Mouse (Mus musculus) telencephalon, adult 2 months (tissue): ENCODE results near the gene Trp53i13.
"Not testable (repeated sequence)": the region's sequence is repeated elsewhere in the genome, so short reads cannot be mapped to it uniquely, and the experiment has no call there.

Experiments
- DNase-seq: peaks from one replicate; pipeline ENCODE4 v3.0.0-alpha.2; 2011; ENCODE audit warnings: low read depth, low spot score

The Trp53i13 gene

DNA sequence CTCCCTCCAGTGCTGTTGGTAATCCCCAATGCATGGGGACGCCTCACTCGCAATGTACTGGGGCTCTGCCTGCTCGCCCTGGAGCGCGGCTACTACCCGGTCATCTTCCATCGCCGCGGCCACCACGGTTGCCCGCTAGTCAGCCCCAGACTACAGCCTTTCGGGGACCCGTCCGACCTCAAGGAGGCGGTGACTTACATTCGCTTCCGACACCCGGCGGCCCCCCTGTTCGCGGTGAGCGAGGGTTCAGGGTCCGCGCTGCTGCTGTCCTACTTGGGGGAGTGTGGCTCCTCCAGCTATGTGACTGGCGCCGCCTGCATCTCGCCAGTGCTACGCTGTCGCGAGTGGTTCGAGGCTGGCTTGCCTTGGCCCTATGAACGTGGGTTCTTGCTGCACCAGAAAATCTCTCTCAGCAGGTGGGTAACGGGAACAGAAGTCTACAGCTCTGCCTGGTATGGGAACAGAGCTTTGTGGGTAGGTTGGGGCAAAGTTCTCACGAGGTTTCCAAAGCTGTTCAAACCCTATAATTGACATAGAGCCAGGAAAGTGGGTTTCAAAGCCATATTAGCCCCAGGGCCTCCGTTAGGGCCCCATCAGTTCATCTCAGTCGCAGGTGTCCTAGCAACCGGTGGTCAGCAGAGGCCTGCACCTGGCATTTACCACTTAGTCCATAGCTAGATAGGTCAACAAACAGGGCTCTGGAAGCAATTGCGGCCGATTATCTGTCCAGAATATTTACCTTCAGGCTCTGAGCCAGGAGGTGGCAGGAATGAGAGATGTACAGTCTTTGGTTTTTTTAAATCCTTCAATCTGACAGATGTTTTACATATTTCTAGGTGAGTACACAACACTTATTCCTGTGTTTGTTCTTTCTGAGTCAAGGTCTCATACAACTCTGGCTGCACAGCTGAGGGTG, at the start of gene Trp53i13:
Gene Trp53i13 (minus strand): TSS at position 344 of the 916 bp plus-strand sequence.
- no peak for DNase-seq

DNA sequence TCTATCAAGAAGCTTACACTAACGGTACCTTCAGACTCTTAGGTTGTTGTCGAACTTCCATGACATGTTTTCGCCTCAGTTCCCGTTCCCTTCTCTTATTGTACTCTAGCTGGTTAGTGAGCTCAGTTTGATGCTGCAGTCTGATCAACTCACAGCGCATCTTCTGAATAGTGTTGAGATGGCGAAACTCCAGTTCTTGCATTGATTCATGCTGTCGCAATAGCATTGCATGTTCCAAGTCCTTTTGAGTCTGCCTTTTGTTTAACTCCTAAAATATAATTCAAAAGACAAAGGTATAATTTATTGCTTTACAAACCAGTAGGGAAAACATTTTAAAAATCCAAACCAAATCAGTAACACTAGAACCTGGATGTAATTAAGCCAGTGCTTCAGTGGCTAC, 29.5 kb upstream of the Trp53i13 start:
- DNase-seq = no peak

DNA sequence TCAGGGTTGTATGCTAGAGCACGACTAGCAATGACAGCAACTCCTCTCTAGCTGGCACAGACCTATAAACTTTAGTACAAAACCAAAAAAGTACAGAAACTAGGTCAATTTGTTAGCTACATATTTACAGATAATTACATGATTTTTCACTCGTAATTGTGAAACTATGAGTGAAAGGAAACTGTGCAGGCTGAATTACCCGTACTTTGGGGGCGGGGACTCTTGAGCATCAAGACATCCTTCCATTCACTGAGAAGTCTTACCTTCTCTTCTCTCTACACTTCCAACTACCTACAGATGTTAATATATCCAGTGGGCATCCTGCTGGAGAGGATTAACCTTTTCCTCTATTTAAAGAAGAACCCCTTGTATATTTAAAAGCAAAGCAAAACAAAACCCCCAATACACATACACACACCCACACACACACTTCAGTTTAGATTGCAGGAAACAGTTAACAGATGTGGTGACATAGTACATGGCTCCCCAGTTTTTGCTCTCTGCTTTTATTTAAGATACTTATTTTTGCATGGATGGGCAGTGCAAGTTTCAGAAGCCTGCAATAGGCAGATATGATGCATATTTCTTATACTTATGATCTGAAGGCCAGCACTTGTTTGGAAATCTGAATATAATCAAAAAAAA, 16.5 kb upstream of the Trp53i13 start:
- DNase-seq = no peak

DNA sequence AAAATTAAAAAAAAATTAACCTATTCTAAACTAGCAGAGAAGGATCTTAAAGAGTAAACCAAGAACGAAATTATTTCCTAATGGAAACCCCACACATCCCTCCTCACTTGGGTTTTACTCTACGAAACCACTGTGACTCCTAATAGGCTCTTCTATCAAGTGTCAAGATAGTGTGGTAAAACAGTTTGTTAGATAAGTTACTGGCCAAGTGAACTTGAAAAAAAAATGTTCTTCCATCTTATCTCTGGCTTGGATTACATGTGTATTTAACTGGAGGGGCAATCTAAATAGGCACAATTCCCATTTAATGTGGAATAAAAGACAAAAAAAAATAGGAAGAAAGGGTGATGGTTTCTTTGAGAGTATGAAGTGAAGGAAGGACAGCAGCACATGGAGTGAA, 15.1 kb upstream of the Trp53i13 start:
- DNase-seq = no peak

DNA sequence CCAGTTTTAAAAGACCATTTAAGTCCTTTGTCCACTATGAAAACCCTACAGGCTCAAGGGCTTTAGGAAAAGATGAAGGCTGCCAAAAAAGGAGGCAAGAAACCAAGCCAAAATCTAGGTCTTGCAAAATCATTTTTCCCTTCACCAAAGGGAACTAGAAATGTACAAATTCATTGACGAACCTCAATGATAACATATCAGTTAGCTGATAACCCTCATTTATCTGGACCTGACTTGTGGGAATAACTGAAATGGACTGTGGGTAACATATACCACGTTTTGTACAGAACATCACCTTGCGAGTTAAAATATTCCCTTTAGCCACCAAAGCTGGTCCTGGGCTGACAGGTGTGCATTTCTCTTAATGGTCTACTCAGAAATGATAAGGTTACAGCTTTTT, 13.9 kb upstream of the Trp53i13 start:
- DNase-seq = no peak

DNA sequence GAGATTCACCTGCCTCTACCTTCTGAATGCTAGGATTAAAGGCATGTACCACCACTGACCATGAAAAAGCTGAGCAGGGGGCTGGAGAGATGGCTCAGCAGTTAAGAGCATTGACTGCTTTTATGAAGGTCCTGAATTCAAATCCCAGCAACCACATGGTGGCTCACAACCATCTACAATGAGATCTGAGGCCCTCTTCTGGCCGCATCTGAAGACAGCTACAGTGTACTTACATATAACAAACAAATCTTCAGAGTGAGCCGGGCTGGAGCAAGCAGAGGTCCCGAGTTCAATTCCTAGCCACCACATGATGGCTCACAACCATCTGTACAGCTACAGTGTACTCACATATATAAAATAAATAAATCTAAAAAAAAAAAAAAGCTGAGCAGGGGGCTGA, 12.6 kb upstream of the Trp53i13 start:
- not testable (repeated sequence) for DNase-seq

DNA sequence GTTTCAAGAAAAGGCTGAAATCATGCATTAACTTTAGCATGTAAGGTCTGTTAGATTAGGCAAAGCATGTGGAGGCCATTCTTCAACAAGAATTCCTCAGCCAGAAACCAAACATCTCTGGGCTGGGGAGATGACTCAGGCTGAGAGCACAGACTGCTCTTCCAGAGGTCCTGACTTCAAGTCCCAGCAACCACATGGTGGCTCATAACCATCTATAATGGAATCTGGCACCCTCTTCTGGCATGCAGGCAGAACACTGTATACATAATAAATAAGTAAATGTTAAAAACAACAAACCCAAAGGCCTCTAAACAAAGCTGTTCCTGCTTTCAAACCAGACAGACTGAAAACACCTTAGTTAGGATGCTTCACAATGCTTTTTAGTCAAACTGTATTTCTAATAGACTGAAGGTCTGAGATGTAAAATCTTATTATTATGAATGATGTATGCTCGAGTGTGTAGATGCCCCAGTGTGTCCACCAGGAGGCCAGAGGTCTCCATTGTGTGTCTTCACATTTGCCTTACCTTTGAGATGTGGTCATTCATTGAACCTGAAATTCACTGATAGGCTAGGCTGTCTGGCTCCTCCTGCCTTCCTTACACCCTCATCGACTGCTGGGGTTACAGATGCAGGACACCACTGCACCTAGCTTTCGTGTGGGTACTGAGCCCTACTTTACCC, 10.2 kb upstream of the Trp53i13 start:
- DNase-seq = no peak

DNA sequence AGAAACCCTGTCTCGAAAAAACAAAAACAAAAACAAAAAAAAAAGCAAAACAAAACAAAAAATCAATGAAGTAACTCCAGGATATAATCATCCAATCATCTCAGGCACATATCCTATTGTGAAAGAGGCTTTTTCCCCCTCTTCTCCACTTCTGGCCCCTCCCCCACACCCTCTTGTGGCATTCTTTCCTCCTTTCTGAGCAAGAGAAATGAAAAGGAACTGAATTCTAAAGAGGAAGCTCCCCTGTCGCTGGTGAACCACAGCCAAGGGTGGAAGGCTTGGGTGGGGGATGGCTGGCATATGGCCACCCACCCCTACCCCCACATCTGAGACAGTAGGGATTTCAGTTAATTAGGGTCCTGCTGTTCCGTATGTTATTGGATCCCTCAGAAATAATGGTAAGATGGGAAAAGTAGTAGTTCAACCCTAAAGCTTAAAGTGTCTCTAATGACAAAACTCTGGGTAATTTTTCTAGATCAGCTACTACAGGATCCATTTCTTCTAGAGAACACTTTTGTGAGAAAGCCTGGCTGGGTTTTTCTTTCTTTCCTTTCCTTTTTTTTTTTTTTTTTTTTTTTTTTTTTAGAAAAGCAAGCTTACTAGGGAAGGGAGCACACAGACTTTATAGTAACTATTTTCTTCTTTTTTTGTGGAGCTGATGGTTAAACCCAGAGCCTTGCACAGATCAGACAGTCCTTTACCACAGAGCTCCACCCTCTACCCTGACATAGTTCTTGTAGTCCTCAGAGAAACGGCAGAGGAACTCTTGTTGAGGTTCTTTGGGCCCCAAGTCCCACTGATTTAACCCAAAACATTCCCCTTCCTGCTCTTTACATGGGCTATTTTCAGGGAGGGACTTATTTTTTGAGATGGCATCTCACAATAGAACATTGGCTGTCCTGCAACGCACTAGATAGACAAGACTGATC, 5.1 kb upstream of the Trp53i13 start:
- no peak for DNase-seq

DNA sequence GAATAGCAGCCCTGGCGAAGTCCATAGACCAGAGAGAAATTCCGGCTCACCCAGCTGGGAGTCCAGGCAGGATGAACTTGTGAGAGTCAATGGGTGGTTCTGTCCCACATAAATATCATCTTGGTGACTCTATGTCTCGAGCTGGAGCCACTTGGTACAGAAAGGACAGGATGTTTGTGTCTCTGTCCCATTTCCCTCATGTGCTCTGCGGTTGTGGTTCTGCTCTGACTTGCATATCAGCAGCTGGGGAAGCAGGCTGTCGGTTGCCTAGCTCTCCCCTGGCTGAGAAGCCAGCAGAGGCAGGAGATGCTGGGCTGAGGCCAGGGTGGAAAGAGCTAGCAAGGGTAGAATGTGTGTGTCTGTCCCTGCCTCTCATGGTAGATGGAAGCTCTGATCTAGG, 3.3 kb upstream of the Trp53i13 start, which contains the start of gene Gm10392:
Gene Gm10392 (minus strand): TSS at position 156 of the 400 bp plus-strand sequence.
- DNase-seq = no peak

DNA sequence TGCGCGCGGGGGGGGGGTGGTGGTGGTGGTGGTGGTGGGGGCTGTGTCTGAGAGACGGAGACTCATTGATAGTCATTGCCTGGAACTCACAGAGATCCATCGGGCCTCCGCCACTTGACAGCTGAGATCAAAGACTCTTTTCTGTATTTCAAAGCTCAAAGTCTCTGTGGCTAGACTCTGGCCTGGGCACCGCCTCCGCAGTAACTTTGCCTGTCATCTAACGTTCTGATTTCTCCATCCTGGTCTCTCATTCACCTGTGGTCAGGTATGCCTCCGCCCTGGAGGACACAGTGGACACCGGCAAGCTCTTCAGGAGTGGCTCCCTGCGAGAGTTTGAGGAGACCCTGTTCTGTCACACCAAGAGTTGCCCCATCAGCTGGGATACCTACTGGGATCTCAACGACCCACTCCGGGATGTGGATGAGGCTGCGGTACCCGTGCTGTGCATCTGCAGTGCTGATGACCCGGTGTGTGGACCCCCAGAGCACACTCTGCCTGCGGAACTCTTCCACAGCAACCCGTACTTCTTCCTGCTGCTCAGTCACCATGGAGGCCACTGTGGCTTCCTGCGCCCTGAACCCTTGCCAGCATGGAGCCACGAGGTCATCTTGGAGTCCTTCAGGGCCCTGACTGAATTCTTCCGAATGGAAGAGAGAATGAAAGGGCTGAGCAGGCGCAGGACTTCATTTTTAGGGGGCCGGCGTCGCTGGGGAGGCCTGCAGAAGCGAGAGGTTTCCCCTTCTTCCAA, 2.4 kb upstream of the Trp53i13 start:
- DNase-seq = no peak

DNA sequence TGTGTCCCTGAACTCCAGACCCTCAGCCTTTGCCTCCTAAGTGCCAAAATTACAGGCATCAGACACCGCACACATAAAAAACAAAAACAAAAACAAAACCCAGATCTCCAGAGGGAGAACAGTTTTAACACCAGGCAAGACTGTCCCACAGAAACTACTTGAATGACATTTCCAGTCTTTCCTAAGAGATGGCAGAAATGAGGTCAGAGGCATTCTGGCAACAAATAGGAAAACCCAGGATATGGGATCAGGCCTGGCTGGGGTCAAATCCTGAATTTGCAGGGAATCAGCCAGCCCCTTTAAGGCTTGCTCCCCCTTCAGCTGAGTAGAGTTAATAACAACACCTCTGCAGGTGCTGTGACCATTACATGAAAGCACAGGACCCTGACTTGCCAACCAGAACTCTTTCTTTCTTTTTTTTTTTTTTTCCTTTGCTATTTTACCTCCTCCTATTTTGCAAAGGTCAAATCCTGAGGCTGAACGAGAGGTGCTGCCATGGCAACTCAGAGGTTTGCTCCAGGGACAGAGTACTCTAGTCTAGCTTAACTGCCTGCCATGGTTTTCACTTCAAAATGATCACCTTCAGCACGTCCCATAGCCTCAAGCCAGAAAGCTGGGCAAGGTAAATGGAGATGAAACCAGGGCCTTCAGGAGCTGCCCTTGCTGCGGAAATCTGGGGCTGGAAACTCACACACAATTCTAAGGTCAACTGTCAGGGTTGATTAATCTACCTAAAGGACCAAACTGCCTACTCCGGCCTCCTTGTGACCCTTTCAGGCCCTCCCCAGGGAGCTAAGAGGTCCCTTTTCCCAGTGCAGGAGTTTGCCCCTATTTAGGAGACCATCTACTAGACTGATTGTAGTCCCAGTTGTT, 1.0 kb upstream of the Trp53i13 start:
- no peak for DNase-seq

DNA sequence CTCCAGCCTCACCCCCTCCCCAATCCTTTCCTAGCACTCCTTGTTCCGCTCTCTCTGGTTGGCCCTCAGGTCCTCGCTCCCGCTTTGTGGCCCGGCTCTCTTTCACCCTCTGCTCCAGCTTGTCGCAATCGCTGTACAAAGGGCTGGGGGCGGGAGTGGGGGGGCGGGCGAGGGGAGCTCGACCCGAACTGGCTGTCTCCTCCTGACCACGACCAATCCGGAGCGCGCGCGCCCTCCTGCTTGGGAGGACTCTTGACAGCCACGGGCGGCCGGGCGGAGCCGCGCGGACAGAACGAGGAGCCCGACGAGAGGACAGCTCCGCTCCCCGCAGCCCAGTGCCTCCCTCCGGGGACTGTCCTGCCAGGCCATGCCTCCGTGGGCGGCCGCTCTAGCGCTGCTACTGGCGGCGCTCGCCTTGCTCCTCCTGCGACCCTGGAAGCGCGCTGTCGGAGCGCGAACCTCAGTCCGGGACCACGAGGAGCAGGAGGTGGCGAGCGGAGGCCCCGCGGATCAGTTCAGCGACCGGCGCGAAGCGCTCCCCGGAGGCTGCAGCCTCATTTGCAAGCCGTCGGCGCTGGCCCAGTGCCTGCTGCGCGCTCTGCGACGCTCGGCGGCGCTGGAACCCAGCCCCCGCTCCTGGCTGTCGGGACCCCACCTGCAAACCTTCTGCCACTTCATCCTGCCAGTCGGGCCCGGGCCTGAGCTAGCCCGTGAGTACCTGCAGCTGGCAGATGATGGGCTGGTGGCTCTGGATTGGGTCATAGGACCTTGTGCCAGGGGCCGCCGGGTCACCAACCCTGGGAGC, 746 bp downstream of the Trp53i13 start, which contains the start of gene Abhd15:
Gene Abhd15 (plus strand): TSS at position 290 of the 805 bp plus-strand sequence.
- DNase-seq = no peak

DNA sequence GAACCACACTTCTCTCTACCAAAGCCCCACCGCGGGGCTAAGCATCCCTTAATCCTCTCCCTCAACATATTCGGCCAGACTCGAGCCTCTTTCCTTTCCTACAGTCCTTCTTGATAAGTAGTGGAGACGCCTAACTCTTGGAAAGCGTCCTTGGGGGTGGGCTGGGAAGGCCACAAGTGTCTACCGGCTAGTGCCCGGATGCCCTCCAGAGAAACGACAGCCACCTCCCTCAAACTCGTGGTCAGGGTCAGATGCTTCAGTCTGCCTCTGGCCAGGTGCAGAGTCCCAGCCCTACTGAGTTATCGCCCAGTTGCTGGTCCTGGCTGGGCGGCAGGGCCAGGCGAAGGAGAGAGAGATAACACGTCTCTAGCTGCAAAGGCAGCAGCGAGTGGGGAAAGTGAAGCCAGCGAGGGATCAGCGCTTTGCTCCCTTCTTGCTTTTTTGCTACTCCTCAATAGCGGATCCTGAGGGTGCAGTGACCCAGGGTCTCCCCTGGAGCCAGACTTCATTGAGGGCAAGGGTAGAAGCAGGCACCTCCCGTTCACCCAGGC, 1.4 kb downstream of the Trp53i13 start:
- DNase-seq = no peak

DNA sequence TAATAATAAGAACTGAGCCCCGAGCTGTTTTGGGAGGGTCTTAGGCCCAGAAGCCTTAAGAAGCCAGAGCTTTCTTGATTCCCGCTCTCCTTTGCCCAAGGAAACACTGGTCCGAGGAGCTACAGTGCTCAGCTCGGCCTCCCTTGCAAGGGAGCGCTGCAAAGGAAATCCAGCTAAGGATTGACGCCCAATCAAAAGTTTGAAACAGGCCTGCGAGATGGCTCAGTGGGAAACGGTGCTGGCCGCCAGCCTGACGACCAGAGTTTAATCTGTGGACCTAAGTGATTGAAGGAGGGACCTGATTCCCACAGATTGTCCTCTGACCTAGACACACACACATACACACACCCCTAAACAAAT, 2.0 kb downstream of the Trp53i13 start:
- no peak for DNase-seq

DNA sequence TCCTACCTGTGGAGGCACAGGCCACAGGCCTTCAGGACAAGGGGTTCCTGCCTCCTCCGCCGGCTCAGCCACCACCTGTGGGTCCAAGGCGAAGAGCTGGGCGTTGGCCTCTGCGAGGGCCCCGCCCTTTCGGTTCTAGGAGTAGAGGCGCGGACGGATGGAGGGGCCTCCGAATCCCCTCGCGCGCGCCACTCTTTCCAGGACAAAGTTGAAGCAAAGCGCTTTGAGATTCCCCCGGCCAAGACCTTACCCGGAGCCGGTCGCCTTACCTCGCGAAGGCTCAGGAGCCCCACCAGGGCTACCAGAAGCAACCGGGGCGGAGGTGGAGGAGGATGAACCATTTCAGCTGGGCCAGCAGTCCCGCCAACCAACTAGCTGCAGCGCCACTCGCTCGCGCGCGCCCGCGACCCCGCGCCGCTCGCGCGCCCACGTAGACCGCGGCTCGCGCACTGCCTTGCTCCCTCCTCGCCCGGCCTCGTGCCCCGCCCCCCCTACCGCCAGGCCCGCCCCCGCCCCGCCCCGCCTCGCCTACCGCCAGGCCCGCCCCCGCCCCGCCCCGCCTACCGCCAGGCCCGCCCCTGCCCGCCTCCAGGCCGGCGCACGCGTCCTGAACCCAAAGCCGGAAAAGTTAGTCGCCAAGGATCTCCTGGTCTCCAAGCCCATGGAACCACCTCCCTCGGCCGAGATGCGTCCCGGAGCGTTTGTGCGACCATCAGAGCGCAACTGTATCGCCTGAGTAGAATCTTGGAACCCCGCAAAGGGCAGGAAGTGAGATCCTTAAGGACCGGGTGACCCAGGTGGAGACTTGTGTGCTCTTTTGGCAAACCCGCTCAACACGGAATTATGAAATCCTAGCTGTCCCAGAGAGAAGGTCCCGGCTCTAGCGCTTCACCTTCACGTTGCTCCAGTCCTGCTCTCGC, 2.6 kb downstream of the Trp53i13 start:
- DNase-seq = no peak

DNA sequence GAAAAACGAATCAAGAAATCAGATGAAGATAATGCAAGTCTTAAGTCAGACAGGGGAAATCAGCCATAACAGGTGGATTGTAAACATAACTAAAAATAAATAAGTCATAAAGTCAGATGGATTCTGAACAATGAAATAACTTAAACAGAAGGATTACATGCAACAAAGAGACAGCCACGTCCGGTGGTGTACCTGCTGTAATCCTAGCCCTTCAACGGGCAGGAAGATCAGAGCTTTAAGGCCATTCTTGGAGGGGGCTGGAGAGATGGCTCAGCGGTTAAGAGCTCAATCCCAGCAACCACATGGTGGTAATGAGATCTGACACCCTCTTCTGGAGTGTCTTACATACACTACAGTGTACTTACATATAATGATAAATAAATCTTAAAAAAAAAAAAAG, 4.4 kb downstream of the Trp53i13 start:
- DNase-seq = no peak
